Mouse (Mus musculus) liver, embryonic 12.5 days (tissue): ENCODE data around the gene Nnat. TPM values are rescaled to one million over a fixed set of nuclear protein-coding genes. Genes with fewer than 3 reads are reported as not detected.

ENCODE experiments used
- ATAC-seq: fragments of 200-750 bp; cut with Nextera tagmentation; 2 replicates; pipeline ENCODE4 v1.8.0; 2017; ENCODE audit warnings: moderate number of reproducible peaks, mild to moderate bottlenecking, moderate library complexity
- H3K27ac ChIP-seq: fragments of 300-500 bp; sonication (generic); 2 replicates; pipeline ENCODE4 v1.5.1; 2016; ENCODE audit warnings: mild to moderate bottlenecking
- H3K27me3 ChIP-seq: fragments of 300-500 bp; sonication (generic); replicated peaks from 2 replicates; pipeline ENCODE4 v1.6.1; 2016; ENCODE audit warnings: mild to moderate bottlenecking, moderate library complexity
- H3K36me3 ChIP-seq: fragments of 300-500 bp; sonication (generic); 2 replicates; pipeline ENCODE4 v1.6.1; 2016; ENCODE audit warnings: mild to moderate bottlenecking, moderate library complexity
- H3K4me1 ChIP-seq: fragments of 300-500 bp; sonication (generic); 2 replicates; pipeline ENCODE4 v1.6.1; 2016
- H3K4me2 ChIP-seq: fragments of 300-500 bp; sonication (generic); 2 replicates; pipeline ENCODE4 v1.6.1; 2016; ENCODE audit warnings: mild to moderate bottlenecking, moderate library complexity
- H3K4me3 ChIP-seq: fragments of 300-500 bp; sonication (generic); 2 replicates; pipeline ENCODE4 v1.5.1; 2016; ENCODE audit warnings: mild to moderate bottlenecking, moderate library complexity
- H3K9ac ChIP-seq: fragments of 300-500 bp; sonication (generic); 2 replicates; pipeline ENCODE4 v1.6.1; 2016; ENCODE audit warnings: mild to moderate bottlenecking, moderate library complexity
- H3K9me3 ChIP-seq: fragments of 300-500 bp; sonication (generic); replicated peaks from 2 replicates; pipeline ENCODE4 v1.6.1; 2016; ENCODE audit warnings: mild to moderate bottlenecking, moderate library complexity
- WGBS: fragments of 180-500 bp; shearing (Covaris S2); methylation state at CpG from one replicate; pipeline ENCODE4 v1.1.7; 2016; ENCODE audit not compliant: insufficient replicate concordance; 5-methylcytosine and 5-hydroxymethylcytosine counted together
- polyA plus RNA-seq: library from polyadenylated mRNA; unstranded; fragments of >200 nt; fragmentation: Nextera tagmentation; extraction: Ambion mirVana; gene quantifications from 2 replicates; pipeline ENCODE4 v1.2.1, GENCODE M21; 2016

Gene Nnat
- polyA plus RNA-seq: 79.0 and 80.8 TPM in 2 replicates

- H3K36me3 ChIP-seq: peaks cover 52% of the 10 kb centered on the region
- peaks cover 17% of the 10 kb centered on the region for H3K9me3 ChIP-seq
- 50% methylated on average over 27 of the region's 27 CpGs for WGBS
- peaks cover 14% of the 10 kb centered on the region; the same call in 1 of the 2 replicates for H3K4me1 ChIP-seq
- H3K4me2 ChIP-seq: peak within 1 kb of the TSS; percentile 57
- peak within 1 kb of the TSS; percentile 41 for H3K4me3 ChIP-seq
- H3K9ac ChIP-seq: peak within 1 kb of the TSS; percentile 19; the same call in 1 of the 2 replicates
- H3K27me3 ChIP-seq: peaks cover 50% of the 10 kb centered on the region
- no peak within 1 kb of the TSS for H3K27ac ChIP-seq
- no peak for ATAC-seq
Measured at GRCm38 (mm10) chr2:157559858-157560257, at the start of gene Nnat. Nnat (plus strand) TSS chr2:157560078.

GRCm38 (mm10) chr2:157512859-157513258, 47.0 kb upstream of the Nnat start:
- ATAC-seq: no peak
- no peak overlapping the region for H3K27ac ChIP-seq
- H3K27me3 ChIP-seq: peaks cover 27% of the 10 kb centered on the region
- H3K9me3 ChIP-seq: no peaks in the 10 kb centered on the region
- 74% methylated on average over 9 of the region's 9 CpGs for WGBS
- no peak overlapping the region for H3K9ac ChIP-seq
- H3K4me1 ChIP-seq: no peaks in the 10 kb centered on the region
- H3K4me2 ChIP-seq: no peak overlapping the region
- H3K4me3 ChIP-seq: no peak overlapping the region
- H3K36me3 ChIP-seq: no peaks in the 10 kb centered on the region

GRCm38 (mm10) chr2:157513737-157514208, 46.1 kb upstream of the Nnat start:
- ATAC-seq: peak; percentile 54; the same call in 1 of the 2 replicates
- Histone ChIP-seq H3K4me2 (no peak overlapping the region), H3K36me3 (no peaks in the 10 kb centered on the region), H3K9ac (no peak overlapping the region), H3K4me3 (no peak overlapping the region), H3K4me1 (no peaks in the 10 kb centered on the region), H3K9me3 (no peaks in the 10 kb centered on the region), H3K27me3 (peaks cover 23% of the 10 kb centered on the region; the same call in 1 of the 2 replicates), H3K27ac (no peak overlapping the region)
- WGBS: 33% methylated on average over 9 of the region's 9 CpGs

GRCm38 (mm10) chr2:157514353-157514752, 45.5 kb upstream of the Nnat start:
- no peak overlapping the region for H3K4me3 ChIP-seq
- 35% methylated on average over 4 of the region's 4 CpGs for WGBS
- ATAC-seq: no peak

GRCm38 (mm10) chr2:157517526-157517925, 42.4 kb upstream of the Nnat start:
- Histone ChIP-seq H3K4me3 (no peak overlapping the region), H3K4me1 (no peaks in the 10 kb centered on the region), H3K27ac (no peak overlapping the region), H3K9ac (no peak overlapping the region), H3K9me3 (no peaks in the 10 kb centered on the region), H3K4me2 (no peak overlapping the region), H3K36me3 (no peaks in the 10 kb centered on the region), H3K27me3 (peaks cover 23% of the 10 kb centered on the region; the same call in 1 of the 2 replicates)
- no peak for ATAC-seq
- 56% methylated on average over 6 of the region's 6 CpGs for WGBS

More at GRCm38 (mm10) chr2:157514353-157514752, 45.5 kb upstream of the Nnat start:
- no peaks in the 10 kb centered on the region for H3K4me1 ChIP-seq
- H3K27ac ChIP-seq: no peak overlapping the region
- no peaks in the 10 kb centered on the region for H3K9me3 ChIP-seq
- no peak overlapping the region for H3K4me2 ChIP-seq
- H3K9ac ChIP-seq: no peak overlapping the region
- no peaks in the 10 kb centered on the region for H3K36me3 ChIP-seq
- H3K27me3 ChIP-seq: peaks cover 24% of the 10 kb centered on the region; the same call in 1 of the 2 replicates

- ATAC-seq: no peak
- H3K4me3 ChIP-seq: no peak overlapping the region
- no peaks in the 10 kb centered on the region for H3K36me3 ChIP-seq
- H3K9me3 ChIP-seq: no peaks in the 10 kb centered on the region
- H3K4me1 ChIP-seq: no peaks in the 10 kb centered on the region
- H3K27ac ChIP-seq: no peak overlapping the region
- 57% methylated on average over 7 of the region's 7 CpGs for WGBS
- no peak overlapping the region for H3K9ac ChIP-seq
- H3K4me2 ChIP-seq: no peak overlapping the region
- peaks cover 15% of the 10 kb centered on the region; the same call in 1 of the 2 replicates for H3K27me3 ChIP-seq
Measured at GRCm38 (mm10) chr2:157518451-157518850, 41.4 kb upstream of the Nnat start.

- no peak overlapping the region for H3K4me3 ChIP-seq
- no peak for ATAC-seq
- H3K36me3 ChIP-seq: no peaks in the 10 kb centered on the region
- 57% methylated on average over 6 of the region's 6 CpGs for WGBS
- H3K4me2 ChIP-seq: no peak overlapping the region
- H3K27me3 ChIP-seq: 0 out of 2 replicates have a peak, but pooled peaks cover 10% of the 10 kb centered on the region
- H3K9me3 ChIP-seq: no peaks in the 10 kb centered on the region
- no peaks in the 10 kb centered on the region for H3K4me1 ChIP-seq
- H3K9ac ChIP-seq: no peak overlapping the region
- no peak overlapping the region for H3K27ac ChIP-seq
Measured at GRCm38 (mm10) chr2:157519452-157519851, 40.4 kb upstream of the Nnat start.

GRCm38 (mm10) chr2:157520496-157520895, 39.4 kb upstream of the Nnat start:
- Histone ChIP-seq H3K4me3 (no peak overlapping the region), H3K27ac (no peak overlapping the region), H3K9me3 (no peaks in the 10 kb centered on the region), H3K27me3 (0 out of 2 replicates have a peak, but pooled peaks cover 10% of the 10 kb centered on the region), H3K36me3 (no peaks in the 10 kb centered on the region), H3K4me2 (no peak overlapping the region), H3K4me1 (no peaks in the 10 kb centered on the region), H3K9ac (no peak overlapping the region)
- ATAC-seq: no peak
- 45% methylated on average over 5 of the region's 5 CpGs for WGBS

- Histone ChIP-seq H3K27ac (no peak overlapping the region), H3K36me3 (no peaks in the 10 kb centered on the region), H3K4me3 (no peak overlapping the region), H3K9me3 (no peaks in the 10 kb centered on the region), H3K27me3 (peaks cover 25% of the 10 kb centered on the region; the same call in 1 of the 2 replicates), H3K9ac (no peak overlapping the region), H3K4me2 (no peak overlapping the region), H3K4me1 (no peaks in the 10 kb centered on the region)
- 57% methylated on average over 3 of the region's 3 CpGs for WGBS
- ATAC-seq: no peak
Measured at GRCm38 (mm10) chr2:157522556-157522955, 37.3 kb upstream of the Nnat start.

GRCm38 (mm10) chr2:157530056-157530955, 29.6 kb upstream of the Nnat start:
- Histone ChIP-seq H3K4me1 (0 out of 2 replicates have a peak, but pooled peaks cover 3% of the 10 kb centered on the region), H3K4me3 (no peak overlapping the region), H3K27me3 (peaks cover 37% of the 10 kb centered on the region), H3K27ac (no peak overlapping the region), H3K4me2 (no peak overlapping the region), H3K9ac (no peak overlapping the region), H3K9me3 (no peaks in the 10 kb centered on the region), H3K36me3 (no peaks in the 10 kb centered on the region)
- WGBS: 53% methylated on average over 13 of the region's 13 CpGs
- ATAC-seq: no peak

- no peak for ATAC-seq
- 52% methylated on average over 8 of the region's 8 CpGs for WGBS
- H3K9me3 ChIP-seq: no peaks in the 10 kb centered on the region
- H3K4me3 ChIP-seq: no peak overlapping the region
- H3K4me2 ChIP-seq: no peak overlapping the region
- 0 out of 2 replicates have a peak, but pooled peaks cover 6% of the 10 kb centered on the region for H3K4me1 ChIP-seq
- no peaks in the 10 kb centered on the region for H3K36me3 ChIP-seq
- H3K9ac ChIP-seq: no peak overlapping the region
- H3K27ac ChIP-seq: no peak overlapping the region
- peaks cover 28% of the 10 kb centered on the region for H3K27me3 ChIP-seq
Measured at GRCm38 (mm10) chr2:157531681-157532426, 28.0 kb upstream of the Nnat start.
